ENCODE assay signal across 17 mouse cellular contexts in genomic region chr19:34758754-34759153, GRCm38 (mm10). TPM values are rescaled to one million over a fixed set of nuclear protein-coding genes. Genes with fewer than 3 reads are reported as not detected.
DNase-seq lines count a peak whose midpoint lies in the region; ATAC-seq and TF ChIP-seq lines count a peak whose summit lies in the region.
"Had no signal": no experiment of that assay in that cellular context is flagged by ENCODE, and none has a peak within 500 bp of the region (broad histone marks: within the 10 kb centered on the region; RNA-seq: fewer than 3 reads in every experiment).

No protein-coding gene starts in this region.

- 19% methylated on average over 1 of the region's 1 CpGs for WGBS in heart, embryonic 11.5 days (ENCODE audit: insufficient replicate concordance)
- WGBS in heart, embryonic 14.5 days: 15% methylated on average over 1 of the region's 1 CpGs
- WGBS in kidney, adult 2 months: 25% methylated on average over 1 of the region's 1 CpGs
- WGBS in liver, embryonic 11.5 days: 50% methylated on average over 1 of the region's 1 CpGs
- WGBS in forebrain, embryonic 11.5 days: 80% methylated on average over 1 of the region's 1 CpGs

- intact Hi-C loops in heart, postnatal 25 days (cut with DNase I): no loop called here

- ATAC-seq in heart, embryonic 11.5 days (replicated peaks; ENCODE audit: insufficient number of reproducible peaks, low FRiP score, low TSS enrichment): peak; percentile 71
- ATAC-seq in heart, embryonic 14.5 days (ENCODE audit: insufficient number of reproducible peaks, insufficient read depth, low FRiP score, low read depth): peak; percentile 77
- peak; percentile 43; the same call in 1 of the 2 replicates for ATAC-seq in liver, embryonic 11.5 days (replicated peaks; ENCODE audit: low FRiP score)
- no peak for ATAC-seq in forebrain, embryonic 11.5 days (replicated peaks; ENCODE audit: low FRiP score)
- ATAC-seq: hindbrain, postnatal 0 days had no signal

- peak overlapping the region; percentile 48; the same call in 1 of the 2 replicates for H3K27ac ChIP-seq in heart, embryonic 11.5 days (ENCODE audit: low read depth, low read length)
- H3K27ac ChIP-seq in heart, embryonic 14.5 days (replicated peaks in 1 of 2; ENCODE audit: control insufficient read depth in 1 of 2, insufficient read depth in 1 of 2, low read depth in 2 of 2, low read length in 2 of 2): peak overlapping the region; percentile 65 to 76
- peak overlapping the region; percentile 96 for H3K27ac ChIP-seq in kidney, adult 2 months (ENCODE audit: insufficient read depth, low read depth, low read length)
- H3K27ac ChIP-seq in liver, embryonic 11.5 days (ENCODE audit: low read depth, low read length): no peak overlapping the region
- no peak overlapping the region for H3K27ac ChIP-seq in forebrain, embryonic 11.5 days (ENCODE audit: low read depth, low read length)
- H3K27ac ChIP-seq: hindbrain, postnatal 0 days; limb, embryonic 15.5 days; midbrain, embryonic 10.5 days had no signal

- no peaks in the 10 kb centered on the region for H3K27me3 ChIP-seq in heart, embryonic 11.5 days (ENCODE audit: control insufficient read depth, insufficient read depth, low read length)
- no peaks in the 10 kb centered on the region for H3K27me3 ChIP-seq in heart, embryonic 14.5 days (ENCODE audit: control insufficient read depth, insufficient read depth, low read length)
- no peaks in the 10 kb centered on the region for H3K27me3 ChIP-seq in kidney, adult 2 months (replicated peaks; ENCODE audit: control insufficient read depth, insufficient read depth, low read length)
- no peaks in the 10 kb centered on the region for H3K27me3 ChIP-seq in liver, embryonic 11.5 days (replicated peaks; ENCODE audit: control insufficient read depth, insufficient read depth, low read length)
- no peaks in the 10 kb centered on the region for H3K27me3 ChIP-seq in forebrain, embryonic 11.5 days (ENCODE audit: control insufficient read depth, insufficient read depth, low read length)
- H3K27me3 ChIP-seq: limb, embryonic 15.5 days had no signal

- no peaks in the 10 kb centered on the region for H3K36me3 ChIP-seq in heart, embryonic 11.5 days (ENCODE audit: control insufficient read depth, insufficient read depth, low read length)
- H3K36me3 ChIP-seq in heart, embryonic 14.5 days (ENCODE audit: control insufficient read depth, insufficient read depth, low read length): no peaks in the 10 kb centered on the region
- H3K36me3 ChIP-seq in kidney, adult 2 months (ENCODE audit: control insufficient read depth, insufficient read depth, low read length): no peaks in the 10 kb centered on the region
- no peaks in the 10 kb centered on the region for H3K36me3 ChIP-seq in liver, embryonic 11.5 days (ENCODE audit: control insufficient read depth, insufficient read depth, low read length)
- no peaks in the 10 kb centered on the region for H3K36me3 ChIP-seq in forebrain, embryonic 11.5 days (ENCODE audit: control insufficient read depth, insufficient read depth, low read length)
- H3K36me3 ChIP-seq: limb, embryonic 15.5 days; midbrain, embryonic 10.5 days had no signal

- no peak overlapping the region for H3K9ac ChIP-seq in heart, embryonic 11.5 days (ENCODE audit: low read depth, low read length)
- H3K9ac ChIP-seq in heart, embryonic 14.5 days (ENCODE audit: low read length): no peak overlapping the region
- H3K9ac ChIP-seq in liver, embryonic 11.5 days (ENCODE audit: low read depth, low read length): no peak overlapping the region
- no peak overlapping the region for H3K9ac ChIP-seq in forebrain, embryonic 11.5 days (ENCODE audit: low read length)
- H3K9ac ChIP-seq: limb, embryonic 15.5 days had no signal

- no peak overlapping the region for H3K4me3 ChIP-seq in heart, embryonic 11.5 days (ENCODE audit: low read depth, low read length)
- H3K4me3 ChIP-seq in heart, embryonic 14.5 days (ENCODE audit: control insufficient read depth in 1 of 2, insufficient read depth in 1 of 2, low read depth in 1 of 2, low read length in 2 of 2): no peak overlapping the region
- no peak overlapping the region for H3K4me3 ChIP-seq in kidney, adult 2 months (ENCODE audit: insufficient read depth, low read depth, low read length)
- H3K4me3 ChIP-seq in liver, embryonic 11.5 days (ENCODE audit: low read depth, low read length): no peak overlapping the region
- H3K4me3 ChIP-seq in forebrain, embryonic 11.5 days (ENCODE audit: low read depth, low read length): no peak overlapping the region
- H3K4me3 ChIP-seq: erythroblast, embryonic 14.5 days; limb, embryonic 15.5 days; midbrain, embryonic 10.5 days; myocyte had no signal

- TF ChIP-seq POLR2A in kidney, adult 2 months (IDR thresholded peaks at IDR 0.05; ENCODE audit: low read depth, low read length): no peak

- H3K4me1 ChIP-seq in heart, embryonic 11.5 days (ENCODE audit: control insufficient read depth, insufficient read depth, low read length): 0 out of 2 replicates have a peak, but pooled peaks cover 5% of the 10 kb centered on the region
- peaks cover 4 to 17% of the 10 kb centered on the region in 2 experiments; a peak in 2 of 4 replicates for H3K4me1 ChIP-seq in heart, embryonic 14.5 days (ENCODE audit: control insufficient read depth in 2 of 2, insufficient read depth in 2 of 2, low read length in 2 of 2)
- peaks cover 24% of the 10 kb centered on the region; the same call in 1 of the 2 replicates for H3K4me1 ChIP-seq in kidney, adult 2 months (ENCODE audit: control insufficient read depth, insufficient read depth, low read length)
- 0 out of 2 replicates have a peak, but pooled peaks cover 2% of the 10 kb centered on the region for H3K4me1 ChIP-seq in liver, embryonic 11.5 days (replicated peaks; ENCODE audit: control insufficient read depth, insufficient read depth, low read length)
- no peaks in the 10 kb centered on the region for H3K4me1 ChIP-seq in forebrain, embryonic 11.5 days (replicated peaks; ENCODE audit: control insufficient read depth, insufficient read depth, low read length)
- H3K4me1 ChIP-seq: limb, embryonic 15.5 days; midbrain, embryonic 10.5 days had no signal

- H3K9me3 ChIP-seq in heart, embryonic 11.5 days (replicated peaks; ENCODE audit: control insufficient read depth, low read length): no peaks in the 10 kb centered on the region
- no peaks in the 10 kb centered on the region for H3K9me3 ChIP-seq in heart, embryonic 14.5 days (ENCODE audit: control insufficient read depth, low read length)
- H3K9me3 ChIP-seq in liver, embryonic 11.5 days (ENCODE audit: control insufficient read depth, low read length): no peaks in the 10 kb centered on the region
- no peaks in the 10 kb centered on the region for H3K9me3 ChIP-seq in forebrain, embryonic 11.5 days (ENCODE audit: control insufficient read depth, low read length)
- H3K9me3 ChIP-seq: limb, embryonic 15.5 days; midbrain, embryonic 10.5 days had no signal

- no peak for TF ChIP-seq CTCF in kidney, adult 2 months (conservative IDR thresholded peaks at IDR 0.05; ENCODE audit: insufficient read depth, insufficient read length, low read depth, low read length)

- no peak overlapping the region for H3K4me2 ChIP-seq in heart, embryonic 11.5 days
- no peak overlapping the region for H3K4me2 ChIP-seq in heart, embryonic 14.5 days (ENCODE audit: low read length)
- no peak overlapping the region for H3K4me2 ChIP-seq in liver, embryonic 11.5 days
- H3K4me2 ChIP-seq in forebrain, embryonic 11.5 days (ENCODE audit: low read depth, low read length, severe bottlenecking): no peak overlapping the region
- H3K4me2 ChIP-seq: limb, embryonic 15.5 days had no signal

- DNase-seq in heart, postnatal 25 days (ENCODE audit: low spot score): no peak
- DNase-seq in kidney, adult 2 months: peak; percentile 95
- peak; percentile 34 for DNase-seq in liver, embryonic 11.5 days (ENCODE audit: low spot score)
- DNase-seq in layer of hippocampus, postnatal 25 days (ENCODE audit: extremely low spot score in 1 of 2, low spot score in 1 of 2): no peak
- no peak for DNase-seq in forebrain, embryonic 11.5 days (ENCODE audit: low spot score)
- DNase-seq in ovary, postnatal 36 days (ENCODE audit: low spot score): no peak
- DNase-seq: adrenal gland, adult 2 months; B cell, adult 2 months; cerebellum, adult 9-11 months; right cerebral cortex, postnatal 14 days had no signal

RNA-seq across cellular contexts. Expression of gene Slc16a12, which starts 11.7 kb away (rescaled TPM):
- 37.2 and 41.1 TPM in 2 replicates for polyA plus RNA-seq in heart, embryonic 11.5 days (2014; fragmentation: Nextera tagmentation; extraction: Ambion mirVana)
- total RNA-seq in heart, postnatal 25 days (2021): 1 to 10 TPM; 2.2 to 2.6 TPM
- polyA plus RNA-seq in heart, embryonic 14.5 days (2014; fragmentation: Nextera tagmentation; extraction: Ambion mirVana): 19.7 and 20.2 TPM in 2 replicates
- 59.6 and 61.4 TPM in 2 replicates for polyA plus RNA-seq in kidney, adult 2 months (2012; rRNA removed)
- 11.6 and 13.0 TPM in 2 replicates for polyA plus RNA-seq in liver, embryonic 11.5 days (2014; fragmentation: Nextera tagmentation; extraction: Ambion mirVana)
- 1 to 10 TPM; 1.2 to 1.5 TPM for total RNA-seq in layer of hippocampus, postnatal 25 days (2021)
- polyA plus RNA-seq in forebrain, embryonic 11.5 days (2014; fragmentation: Nextera tagmentation; extraction: Ambion mirVana): 0.91 and 1.3 TPM in 2 replicates
- polyA plus RNA-seq: erythroblast, embryonic 14.5 days had no signal

Comparison
In these comparisons a context has a peak if more than half of its experiments do, and no peak if none do; other contexts are left out.
1. H3K27ac ChIP-seq: peak in heart, embryonic 11.5 days (single experiment), heart, embryonic 14.5 days (2 of 2) and kidney, adult 2 months (single experiment); none in liver, embryonic 11.5 days (single experiment) and forebrain, embryonic 11.5 days (single experiment).
2. DNase-seq: peak in kidney, adult 2 months (single experiment) and liver, embryonic 11.5 days (single experiment); none in heart, postnatal 25 days (single experiment), layer of hippocampus, postnatal 25 days (0 of 2), forebrain, embryonic 11.5 days (single experiment) and ovary, postnatal 36 days (single experiment).